Mouse (Mus musculus) hindbrain, embryonic 16.5 days (tissue): ENCODE measurements around the gene Sox1. TPM values are rescaled to one million over a fixed set of nuclear protein-coding genes. Genes with fewer than 3 reads are reported as not detected.

Source experiments
- ATAC-seq: fragments of 200-750 bp; cut with Nextera tagmentation; 2 replicates; pipeline ENCODE4 v1.8.0; 2017; ENCODE audit warnings: moderate TSS enrichment, moderate library complexity
- H3K27ac ChIP-seq: fragments of 300-500 bp; sonication (generic); 2 replicates; pipeline ENCODE4 v1.5.1; 2014; ENCODE audit warnings: low read depth, mild to moderate bottlenecking, control low read depth, low read length, moderate library complexity
- H3K27me3 ChIP-seq: fragments of 300-500 bp; sonication (generic); replicated peaks from 2 replicates; pipeline ENCODE4 v1.6.1; 2014; ENCODE audit warnings: low read length; ENCODE audit not compliant: control insufficient read depth, insufficient read depth
- H3K36me3 ChIP-seq: fragments of 300-500 bp; sonication (generic); 2 replicates; pipeline ENCODE4 v1.6.1; 2014; ENCODE audit warnings: mild to moderate bottlenecking, low read length, moderate library complexity, mixed read lengths; ENCODE audit not compliant: control insufficient read depth, insufficient read depth
- H3K4me1 ChIP-seq: fragments of 300-500 bp; sonication (generic); 2 replicates; pipeline ENCODE4 v1.6.1; 2014; ENCODE audit warnings: low read depth, low read length; ENCODE audit not compliant: control insufficient read depth, insufficient read depth
- H3K4me2 ChIP-seq: fragments of 300-500 bp; sonication (generic); 2 replicates; pipeline ENCODE4 v1.6.1; 2014; ENCODE audit warnings: mild to moderate bottlenecking, low read length, control low read depth, moderate library complexity
- H3K4me3 ChIP-seq: fragments of 300-500 bp; sonication (generic); 2 replicates; pipeline ENCODE4 v1.5.1; 2014; ENCODE audit warnings: mild to moderate bottlenecking, low read length, control low read depth, moderate library complexity
- H3K9ac ChIP-seq: fragments of 300-500 bp; sonication (generic); 2 replicates; pipeline ENCODE4 v1.6.1; 2014; ENCODE audit warnings: low read depth, mild to moderate bottlenecking, control low read depth, low read length, moderate library complexity
- H3K9me3 ChIP-seq: fragments of 300-500 bp; sonication (generic); 2 replicates; pipeline ENCODE4 v1.6.1; 2014; ENCODE audit warnings: mild to moderate bottlenecking, low read length, moderate library complexity; ENCODE audit not compliant: control insufficient read depth
- whole genome bisulfite sequencing: fragments of 180-500 bp; shearing (Covaris S2); extraction: QIAGEN DNeasy Blood & Tissue Kit; methylation state at CpG from one replicate; pipeline ENCODE4 v1.1.7; 2014; 5-methylcytosine and 5-hydroxymethylcytosine counted together
- polyA plus RNA-seq: library from polyadenylated mRNA; unstranded; fragments of >200 nt; fragmentation: Nextera tagmentation; extraction: Ambion mirVana; gene quantifications from 2 replicates; pipeline ENCODE4 v1.2.1, GENCODE M21; 2015

The Sox1 gene
- polyA plus RNA-seq, 1 experiment from 2014 or later: 1.2 TPM

DNA sequence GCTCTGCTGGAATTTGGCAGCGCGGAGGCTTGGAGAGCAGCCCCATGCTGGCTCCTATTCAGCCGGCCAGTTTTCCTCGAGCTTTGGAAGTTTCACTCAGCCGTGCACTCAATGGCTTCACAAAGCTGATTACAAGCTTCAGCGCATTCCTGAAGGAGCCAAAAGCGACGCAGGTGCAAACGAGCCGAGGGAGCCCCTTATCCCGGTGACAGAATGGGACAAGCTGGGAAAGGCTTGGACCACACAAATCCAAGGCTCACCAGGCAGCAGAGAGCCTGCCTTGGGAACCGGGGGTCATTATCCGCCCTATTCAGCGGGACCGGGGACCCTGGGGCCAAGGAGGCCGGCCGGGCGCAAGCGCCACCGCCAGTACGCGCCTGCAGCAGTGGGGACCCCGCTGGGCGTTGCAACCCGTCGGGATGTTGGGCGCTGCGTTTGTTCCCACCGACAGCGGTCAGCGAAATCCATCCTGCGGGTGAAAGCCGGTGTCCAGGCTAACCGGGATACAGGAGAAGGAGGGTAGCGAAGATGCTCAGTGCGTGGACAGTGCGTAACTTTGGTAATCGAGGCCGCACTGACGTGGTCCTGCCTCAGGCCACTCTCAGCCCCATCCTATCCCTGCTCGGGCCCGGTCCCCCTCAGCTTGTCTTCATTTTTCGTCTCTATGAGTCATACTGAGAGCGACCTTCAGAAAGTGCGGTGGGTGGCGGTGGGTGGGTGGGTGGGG lies 35.2 kb downstream of the Sox1 start:
- Histone ChIP-seq H3K4me1 (peaks cover 20% of the 10 kb centered on the region), H3K9ac (peak overlapping the region; percentile 54), H3K27ac (peak overlapping the region; percentile 70), H3K4me3 (peak overlapping the region; percentile 36), H3K36me3 (no peaks in the 10 kb centered on the region), H3K27me3 (peaks cover 56% of the 10 kb centered on the region), H3K4me2 (peak overlapping the region; percentile 63), H3K9me3 (no peaks in the 10 kb centered on the region; the same call in 1 of the 2 replicates)
- WGBS: 2% methylated on average over 44 of the region's 46 CpGs
- ATAC-seq: peak; percentile 90

DNA sequence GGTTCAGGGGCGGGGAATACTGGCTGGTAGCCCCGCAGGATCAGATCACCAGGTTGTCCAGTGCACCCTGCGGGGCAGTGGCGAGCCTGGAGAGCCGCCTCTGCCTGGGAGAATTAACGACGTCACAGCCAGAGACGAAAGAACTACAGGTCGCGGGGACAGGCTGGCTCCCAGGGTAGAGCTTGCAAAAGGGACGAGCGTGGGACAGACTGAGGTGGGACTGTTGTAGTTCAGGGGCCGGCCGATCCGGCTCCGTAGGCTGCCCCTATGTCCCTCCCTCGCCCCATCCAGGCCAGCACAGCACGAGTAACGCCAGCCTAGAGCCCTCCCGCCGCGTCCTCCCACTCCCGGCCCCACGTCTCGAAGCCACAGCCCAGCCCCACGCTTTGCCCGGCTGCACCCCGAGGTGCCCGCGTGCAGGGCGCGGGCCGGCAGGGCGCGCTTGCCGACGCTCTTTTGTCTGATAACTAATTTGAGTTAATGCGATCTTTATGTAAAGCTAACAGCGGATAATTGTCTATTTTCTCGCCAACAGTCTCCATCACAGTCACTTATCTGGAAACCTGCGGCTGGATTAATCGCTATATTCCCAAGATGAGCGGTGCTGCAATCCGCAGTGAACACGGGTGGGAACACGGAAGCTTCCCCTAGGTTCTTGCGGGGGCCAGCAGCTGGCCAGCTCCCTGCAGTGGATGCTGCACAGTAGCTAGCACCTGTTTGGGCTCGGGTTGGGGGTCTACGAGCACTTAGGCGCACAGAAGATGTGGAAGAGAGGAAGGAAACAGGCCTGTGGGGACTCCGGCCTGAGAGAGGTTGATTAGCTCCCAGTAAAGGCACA lies 36.0 kb downstream of the Sox1 start:
- no peaks in the 10 kb centered on the region for H3K36me3 ChIP-seq
- 2% methylated on average over 47 of the region's 51 CpGs for WGBS
- peak; percentile 35; the same call in 1 of the 2 replicates for ATAC-seq
- H3K27ac ChIP-seq: peak overlapping the region; percentile 70
- peak overlapping the region; percentile 63 for H3K4me2 ChIP-seq
- peak overlapping the region; percentile 54 for H3K9ac ChIP-seq
- peaks cover 52% of the 10 kb centered on the region for H3K27me3 ChIP-seq
- no peaks in the 10 kb centered on the region; the same call in 1 of the 2 replicates for H3K9me3 ChIP-seq
- H3K4me1 ChIP-seq: peaks cover 20% of the 10 kb centered on the region
- peak overlapping the region; percentile 36 for H3K4me3 ChIP-seq

- ATAC-seq: no peak
Observed at GRCm38 (mm10) chr8:12431738-12432055, 36.6 kb downstream of the Sox1 start.

DNA sequence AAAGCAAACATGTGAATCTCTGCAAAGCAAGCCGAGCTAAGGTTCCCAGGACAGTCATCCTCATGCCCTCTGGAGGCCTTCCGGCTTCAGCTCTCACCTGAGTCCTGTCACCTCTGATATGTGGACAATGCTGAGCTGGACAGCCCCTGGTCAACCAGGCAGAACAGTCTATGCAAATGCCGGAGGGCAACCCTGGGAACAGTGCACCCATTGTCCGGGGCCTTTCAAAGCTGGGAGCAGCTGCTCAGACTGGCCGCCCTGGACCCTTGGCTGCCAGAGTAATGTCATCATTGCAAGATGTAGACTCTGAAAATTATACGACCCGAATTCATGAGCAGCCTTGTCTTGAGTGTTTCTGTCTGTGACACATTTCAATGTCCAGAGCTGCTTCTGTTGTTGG lies 37.5 kb downstream of the Sox1 start:
- Histone ChIP-seq H3K36me3 (no peaks in the 10 kb centered on the region), H3K4me3 (no peak overlapping the region), H3K4me1 (peaks cover 20% of the 10 kb centered on the region), H3K4me2 (no peak overlapping the region), H3K9me3 (no peaks in the 10 kb centered on the region), H3K27ac (peak overlapping the region; percentile 42; the same call in 1 of the 2 replicates), H3K27me3 (peaks cover 39% of the 10 kb centered on the region), H3K9ac (no peak overlapping the region)
- 15% methylated on average over 7 of the region's 7 CpGs for WGBS
- peak; percentile 46; the same call in 1 of the 2 replicates for ATAC-seq

More at GRCm38 (mm10) chr8:12431738-12432055, 36.6 kb downstream of the Sox1 start:
- no peaks in the 10 kb centered on the region for H3K9me3 ChIP-seq
- WGBS: 53% methylated on average over 6 of the region's 6 CpGs
- no peaks in the 10 kb centered on the region for H3K36me3 ChIP-seq
- H3K27ac ChIP-seq: no peak overlapping the region
- peaks cover 48% of the 10 kb centered on the region for H3K27me3 ChIP-seq
- H3K4me2 ChIP-seq: peak overlapping the region; percentile 63
- H3K9ac ChIP-seq: no peak overlapping the region
- no peak overlapping the region for H3K4me3 ChIP-seq
- H3K4me1 ChIP-seq: peaks cover 20% of the 10 kb centered on the region

GRCm38 (mm10) chr8:12434771-12435170 lies 39.7 kb downstream of the Sox1 start:
- 55% methylated on average over 3 of the region's 3 CpGs for WGBS
- Histone ChIP-seq H3K27me3 (peaks cover 21% of the 10 kb centered on the region), H3K9me3 (no peaks in the 10 kb centered on the region), H3K4me1 (peaks cover 13% of the 10 kb centered on the region), H3K27ac (no peak overlapping the region), H3K4me3 (no peak overlapping the region), H3K36me3 (no peaks in the 10 kb centered on the region), H3K9ac (no peak overlapping the region), H3K4me2 (no peak overlapping the region)
- no peak for ATAC-seq

DNA sequence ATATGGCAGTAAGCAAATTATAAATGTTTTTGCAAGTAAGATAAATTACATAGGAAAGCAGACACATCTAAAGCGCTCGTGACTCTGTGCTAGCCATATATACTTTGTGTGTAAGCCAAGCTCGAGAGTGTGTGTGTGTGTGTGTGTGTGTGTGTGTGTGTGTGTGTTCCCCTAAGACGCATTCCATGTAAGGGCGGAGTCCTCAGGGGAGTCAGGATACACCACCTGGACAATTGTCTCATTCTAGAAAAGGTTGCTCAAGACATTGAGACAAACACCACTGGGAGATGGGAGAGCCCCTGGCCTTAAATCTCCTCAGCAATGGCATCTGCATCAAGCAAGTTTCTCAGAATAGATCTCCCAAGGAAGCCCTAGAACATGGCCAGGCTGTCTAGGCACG lies 42.9 kb downstream of the Sox1 start:
- H3K9ac ChIP-seq: no peak overlapping the region
- H3K4me1 ChIP-seq: no peaks in the 10 kb centered on the region; the same call in 1 of the 2 replicates
- no peak overlapping the region for H3K4me2 ChIP-seq
- H3K27ac ChIP-seq: no peak overlapping the region
- no peak for ATAC-seq
- H3K4me3 ChIP-seq: no peak overlapping the region
- H3K9me3 ChIP-seq: no peaks in the 10 kb centered on the region
- H3K36me3 ChIP-seq: no peaks in the 10 kb centered on the region
- 91% methylated on average over 6 of the region's 6 CpGs for WGBS
- peaks cover 7% of the 10 kb centered on the region for H3K27me3 ChIP-seq

DNA sequence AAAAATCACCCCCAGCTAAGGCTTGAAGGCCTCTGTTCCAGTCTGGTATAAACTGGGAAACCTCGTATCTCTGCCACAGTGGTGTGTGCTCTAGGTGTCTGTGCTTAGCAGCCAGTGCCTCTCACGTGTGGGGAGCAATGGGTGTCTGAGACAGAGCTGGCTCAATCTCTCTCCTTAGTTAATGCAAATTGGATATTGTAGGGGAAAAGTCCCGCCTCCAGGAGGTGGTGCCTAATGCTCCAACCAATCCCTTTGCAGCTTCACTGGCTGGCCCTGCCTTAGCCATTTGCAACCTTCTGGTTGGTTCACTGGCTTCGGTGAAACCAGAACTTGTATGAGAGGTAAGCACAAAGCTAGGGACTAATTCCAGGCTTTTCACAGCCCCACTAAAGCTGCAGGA lies 43.9 kb downstream of the Sox1 start:
- WGBS: 35% methylated on average over 4 of the region's 4 CpGs
- Histone ChIP-seq H3K27ac (no peak overlapping the region), H3K4me3 (no peak overlapping the region), H3K4me2 (no peak overlapping the region), H3K9me3 (no peaks in the 10 kb centered on the region), H3K9ac (no peak overlapping the region), H3K27me3 (peaks cover under 1% of the 10 kb centered on the region; the same call in 1 of the 2 replicates), H3K36me3 (no peaks in the 10 kb centered on the region), H3K4me1 (no peaks in the 10 kb centered on the region; the same call in 1 of the 2 replicates)
- peak; percentile 50; the same call in 1 of the 2 replicates for ATAC-seq

GRCm38 (mm10) chr8:12439846-12440245 lies 44.8 kb downstream of the Sox1 start:
- Histone ChIP-seq H3K36me3 (no peaks in the 10 kb centered on the region), H3K4me2 (no peak overlapping the region), H3K27me3 (peaks cover under 1% of the 10 kb centered on the region; the same call in 1 of the 2 replicates), H3K9ac (no peak overlapping the region), H3K4me3 (no peak overlapping the region), H3K9me3 (no peaks in the 10 kb centered on the region), H3K4me1 (no peaks in the 10 kb centered on the region), H3K27ac (no peak overlapping the region)
- ATAC-seq: no peak
- 97% methylated on average over 10 of the region's 10 CpGs for whole genome bisulfite sequencing

DNA sequence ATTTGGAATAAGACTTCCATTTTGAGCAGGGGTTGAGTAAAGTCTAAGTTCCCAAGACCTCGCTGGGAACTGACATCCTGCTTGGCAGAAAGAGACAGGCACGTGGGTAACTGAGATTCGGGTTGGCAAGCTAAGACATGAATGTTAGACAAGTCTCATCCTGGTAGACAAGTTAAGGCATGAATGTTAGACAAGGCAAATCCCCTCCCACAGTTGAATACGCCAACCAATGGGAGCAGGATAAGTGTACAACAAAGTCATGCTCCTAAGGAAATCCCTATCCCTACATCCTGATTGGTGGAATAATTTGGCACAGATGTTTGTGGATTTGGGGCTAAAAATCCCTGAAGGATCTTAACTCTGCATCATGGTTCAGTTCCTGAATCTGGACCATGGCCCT lies 45.9 kb downstream of the Sox1 start:
- H3K4me1 ChIP-seq: peaks cover 4% of the 10 kb centered on the region
- H3K27me3 ChIP-seq: peaks cover 7% of the 10 kb centered on the region; the same call in 1 of the 2 replicates
- 95% methylated on average over 4 of the region's 4 CpGs for WGBS
- ATAC-seq: no peak
- H3K9me3 ChIP-seq: no peaks in the 10 kb centered on the region
- no peak overlapping the region for H3K27ac ChIP-seq
- no peak overlapping the region for H3K4me2 ChIP-seq
- no peaks in the 10 kb centered on the region for H3K36me3 ChIP-seq
- H3K9ac ChIP-seq: no peak overlapping the region
- H3K4me3 ChIP-seq: no peak overlapping the region
